Mouse (Mus musculus) sigmoid colon, adult 10 weeks (tissue): Measurements from ENCODE around the gene Paxx. TPM values are rescaled to one million over a fixed set of nuclear protein-coding genes. Genes with fewer than 3 reads are reported as not detected.

Source experiments
- polyA plus RNA-seq: library from polyadenylated mRNA; stranded (reverse); fragments of 350-450 nt; fragmentation: Illumina TruSeq; extraction: RNeasy Lipid Tissue Mini Kit (QIAGEN cat#74804); gene quantifications from one replicate; pipeline ENCODE4 v1.2.3, GENCODE M21; 2014; ENCODE audit warnings: low read depth, low replicate concordance

The Paxx gene
- polyA plus RNA-seq, result 2.6 TPM

GRCm38 (mm10) chr2:25460551-25461309 lies at the start of gene Paxx:
Gene Paxx (minus strand): TSS chr2:25461094.

GRCm38 (mm10) chr2:25501593-25502486 lies 40.9 kb upstream of the Paxx start, which contains the start of gene C8g:
Gene C8g (minus strand): TSS chr2:25501719.

GRCm38 (mm10) chr2:25500576-25501405 lies 39.9 kb upstream of the Paxx start, which contains the start of gene Fbxw5:
Gene Fbxw5 (plus strand): TSS chr2:25500750.

GRCm38 (mm10) chr2:25493476-25493961 lies 32.6 kb upstream of the Paxx start, which contains the start of gene Lcn12:
Gene Lcn12 (minus strand): TSS chr2:25493911.

GRCm38 (mm10) chr2:25469969-25470368 lies 9.1 kb upstream of the Paxx start, which contains the start of gene Ptgds:
Gene Ptgds (minus strand): TSS chr2:25470046.

GRCm38 (mm10) chr2:25456205-25456953 lies 4.5 kb downstream of the Paxx start, which contains the start of gene Clic3:
Gene Clic3 (plus strand): TSS chr2:25456838.

GRCm38 (mm10) chr2:25428442-25429236 lies 32.3 kb downstream of the Paxx start, which contains the start of gene Abca2:
Gene Abca2 (plus strand): TSS chr2:25428703.

GRCm38 (mm10) chr2:25422587-25423410 lies 38.1 kb downstream of the Paxx start, which contains the start of gene Fut7:
Gene Fut7 (plus strand): TSS chr2:25423267.

Other genes with a start within 250 kb of the Paxx start
- 6.1 TPM for gene Nelfb, start 249.6 kb downstream of the Paxx start, polyA plus RNA-seq
- gene Stpg3, start 246.5 kb downstream of the Paxx start, polyA plus RNA-seq, result not detected
- gene Fam166a, start 242.3 kb downstream of the Paxx start, polyA plus RNA-seq, result not detected
- 58.7 TPM for gene Tubb4b, start 236.4 kb downstream of the Paxx start, polyA plus RNA-seq
- not detected for gene Slc34a3, start 226.7 kb downstream of the Paxx start, polyA plus RNA-seq
- not detected for gene Rnf224, start 224.3 kb downstream of the Paxx start, polyA plus RNA-seq
- not detected for gene Rnf208, start 218.8 kb downstream of the Paxx start, polyA plus RNA-seq
- not detected for gene Cysrt1, start 218.6 kb downstream of the Paxx start, polyA plus RNA-seq
- 0.85 TPM for gene AL732309.1, start 214.2 kb downstream of the Paxx start, polyA plus RNA-seq
- gene Tmem203, start 205.7 kb downstream of the Paxx start, polyA plus RNA-seq, result 0.76 TPM
- 7.7 TPM for gene Tprn, start 198.5 kb downstream of the Paxx start, polyA plus RNA-seq
- gene Ssna1, start 188.7 kb downstream of the Paxx start, polyA plus RNA-seq, result 2.0 TPM
- 9.7 TPM for gene Anapc2, start 188.6 kb downstream of the Paxx start, polyA plus RNA-seq
- not detected for gene Tmem210, start 172.9 kb downstream of the Paxx start, polyA plus RNA-seq
- 1.0 TPM for gene Lrrc26, start 171.2 kb downstream of the Paxx start, polyA plus RNA-seq
- 0.13 TPM for gene Grin1, start 141.9 kb downstream of the Paxx start, polyA plus RNA-seq
- 21.3 TPM for gene Man1b1, start 128.8 kb downstream of the Paxx start, polyA plus RNA-seq
- gene Dpp7, start 104.7 kb downstream of the Paxx start, polyA plus RNA-seq, result 7.7 TPM
- gene Uap1l1, start 95.4 kb downstream of the Paxx start, polyA plus RNA-seq, result 3.2 TPM
- 0.13 TPM for gene Sapcd2, start 88.8 kb downstream of the Paxx start, polyA plus RNA-seq
- 0.28 TPM for gene Entpd2, start 65.2 kb downstream of the Paxx start, polyA plus RNA-seq
- 9.3 TPM for gene Npdc1, start 61.7 kb downstream of the Paxx start, polyA plus RNA-seq
- not detected for gene Fut7, start 37.8 kb downstream of the Paxx start, polyA plus RNA-seq
- gene Abca2, start 32.4 kb downstream of the Paxx start, polyA plus RNA-seq, result 0.09 TPM
- gene Clic3, start 4.3 kb downstream of the Paxx start, polyA plus RNA-seq, result not detected
- not detected for gene Ptgds, start 9.0 kb upstream of the Paxx start, polyA plus RNA-seq
- gene Lcn12, start 32.8 kb upstream of the Paxx start, polyA plus RNA-seq, result not detected
- 1.5 TPM for gene Fbxw5, start 39.7 kb upstream of the Paxx start, polyA plus RNA-seq
- gene C8g, start 40.6 kb upstream of the Paxx start, polyA plus RNA-seq, result not detected
- gene Traf2, start 85.8 kb upstream of the Paxx start, polyA plus RNA-seq, result 0.95 TPM
- gene Edf1, start 96.8 kb upstream of the Paxx start, polyA plus RNA-seq, result 2.6 TPM
- not detected for gene Mamdc4, start 113.8 kb upstream of the Paxx start, polyA plus RNA-seq
- gene Phpt1, start 114.1 kb upstream of the Paxx start, polyA plus RNA-seq, result not detected
- gene Ajm1, start 120.7 kb upstream of the Paxx start, polyA plus RNA-seq, result not detected
- 29.1 TPM for gene Rabl6, start 147.4 kb upstream of the Paxx start, polyA plus RNA-seq
- gene Ccdc183, start 156.6 kb upstream of the Paxx start, polyA plus RNA-seq, result not detected
- 3.3 TPM for gene Tmem141, start 160.9 kb upstream of the Paxx start, polyA plus RNA-seq
- gene Fcna, start 166.9 kb upstream of the Paxx start, polyA plus RNA-seq, result 7.5 TPM
- not detected for gene Lcn8, start 192.0 kb upstream of the Paxx start, polyA plus RNA-seq
- gene Lcn5, start 196.9 kb upstream of the Paxx start, polyA plus RNA-seq, result not detected
- not detected for gene Lcn6, start 215.7 kb upstream of the Paxx start, polyA plus RNA-seq
- gene Lcn10, start 221.6 kb upstream of the Paxx start, polyA plus RNA-seq, result not detected
- not detected for gene Obp2a, start 238.9 kb upstream of the Paxx start, polyA plus RNA-seq
- 5.0 TPM for gene Bmyc, start 245.6 kb upstream of the Paxx start, polyA plus RNA-seq